Mouse (Mus musculus) kidney, adult 2 months (tissue): Measurements from ENCODE around the gene Kcnn4. TPM values are rescaled to one million over a fixed set of nuclear protein-coding genes. Genes with fewer than 3 reads are reported as not detected.

Experiments
- DNase-seq: peaks from one replicate; pipeline ENCODE4 v3.0.0; 2021
- H3K27ac ChIP-seq: fragments of 200-500 bp; 2 replicates; pipeline ENCODE4 v1.5.1; 2012; ENCODE audit warnings: low read depth, low read length, control low read depth, inconsistent platforms; ENCODE audit not compliant: insufficient read depth
- H3K27me3 ChIP-seq: fragments of 200-500 bp; replicated peaks from 2 replicates; pipeline ENCODE4 v1.6.1; 2012; ENCODE audit warnings: mild to moderate bottlenecking, moderate library complexity, low read length, inconsistent platforms; ENCODE audit not compliant: control insufficient read depth, insufficient read depth
- H3K36me3 ChIP-seq: fragments of 200-500 bp; 2 replicates; pipeline ENCODE4 v1.6.1; 2012; ENCODE audit warnings: mild to moderate bottlenecking, moderate library complexity, low read length, inconsistent platforms; ENCODE audit not compliant: control insufficient read depth, insufficient read depth
- H3K4me1 ChIP-seq: fragments of 200-500 bp; 2 replicates; pipeline ENCODE4 v1.6.1; 2011; ENCODE audit warnings: low read length; ENCODE audit not compliant: control insufficient read depth, insufficient read depth
- H3K4me3 ChIP-seq: fragments of 200-500 bp; 2 replicates; pipeline ENCODE4 v1.5.1; 2011; ENCODE audit warnings: mild to moderate bottlenecking, low read depth, low read length, control low read depth; ENCODE audit not compliant: insufficient read depth
- CTCF ChIP-seq: fragments of 200-500 bp; conservative IDR thresholded peaks from 2 replicates; pipeline ENCODE4 v1.5.1; 2011; ENCODE audit warnings: low read depth, mild to moderate bottlenecking, control low read depth, low read length, moderate library complexity, mixed read lengths; ENCODE audit not compliant: insufficient read depth, insufficient read length
- POLR2A ChIP-seq: fragments of 200-500 bp; IDR thresholded peaks from one replicate; pipeline ENCODE4 v1.6.1; 2011; ENCODE audit warnings: low read depth, low read length, control low read depth
- WGBS: fragments of 180-500 bp; shearing (Covaris S2); methylation state at CpG from one replicate; pipeline ENCODE4 v1.1.7; 2018; 5-methylcytosine and 5-hydroxymethylcytosine counted together
- polyA plus RNA-seq: library from polyadenylated mRNA; depleted of rRNA; stranded (reverse); fragments of >200 nt; gene quantifications from 2 replicates; pipeline ENCODE4 v1.2.3, GENCODE M21; 2012

The Kcnn4 gene
- polyA plus RNA-seq, 1 experiment: 4.1 TPM

DNA sequence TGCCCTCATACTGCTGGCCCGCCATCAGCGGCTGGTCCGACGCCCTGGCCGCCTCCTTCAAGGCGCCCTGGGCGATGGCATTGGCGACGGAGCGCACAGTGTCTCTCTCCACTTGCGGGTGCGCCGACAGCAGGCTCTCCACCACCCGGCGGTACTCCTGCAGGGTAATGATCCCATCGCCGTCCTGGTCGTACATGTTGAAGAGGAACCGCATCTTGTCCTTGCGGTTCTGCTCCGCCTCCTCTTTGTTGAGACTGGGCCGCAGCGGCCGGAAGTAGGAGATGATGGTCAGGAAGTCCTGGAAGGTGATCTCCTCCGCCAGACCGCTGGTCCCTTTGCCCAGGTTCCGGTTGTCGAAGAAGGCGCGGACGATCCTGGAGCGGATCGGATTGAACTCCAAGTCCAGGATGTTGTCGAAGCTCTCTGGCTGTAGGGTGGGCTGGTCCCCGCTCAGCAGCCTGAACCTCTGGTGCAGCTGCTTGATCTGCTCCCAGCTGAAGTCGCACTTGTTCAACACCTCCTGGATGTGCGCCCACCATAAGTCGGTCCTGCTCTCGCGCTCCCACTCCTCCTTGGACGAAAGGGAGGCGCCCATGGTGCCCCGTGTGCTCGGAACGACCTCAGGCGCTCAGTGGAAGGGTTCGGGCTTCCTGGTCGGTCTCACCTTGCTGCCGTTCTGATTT is 36.6 kb upstream of the Kcnn4 start, which contains the start of gene Tescl:
Gene Tescl (minus strand): TSS at position 633 of the 683 bp plus-strand sequence.
- Histone ChIP-seq H3K36me3 (no peaks in the 10 kb centered on the region), H3K27ac (no peak within 1 kb of the TSS), H3K4me3 (no peak within 1 kb of the TSS), H3K27me3 (no peaks in the 10 kb centered on the region), H3K4me1 (no peaks in the 10 kb centered on the region)
- 37% methylated on average over 49 of the region's 49 CpGs for WGBS
- TF ChIP-seq POLR2A: no peak
- no peak for TF ChIP-seq CTCF
- DNase-seq: no peak

DNA sequence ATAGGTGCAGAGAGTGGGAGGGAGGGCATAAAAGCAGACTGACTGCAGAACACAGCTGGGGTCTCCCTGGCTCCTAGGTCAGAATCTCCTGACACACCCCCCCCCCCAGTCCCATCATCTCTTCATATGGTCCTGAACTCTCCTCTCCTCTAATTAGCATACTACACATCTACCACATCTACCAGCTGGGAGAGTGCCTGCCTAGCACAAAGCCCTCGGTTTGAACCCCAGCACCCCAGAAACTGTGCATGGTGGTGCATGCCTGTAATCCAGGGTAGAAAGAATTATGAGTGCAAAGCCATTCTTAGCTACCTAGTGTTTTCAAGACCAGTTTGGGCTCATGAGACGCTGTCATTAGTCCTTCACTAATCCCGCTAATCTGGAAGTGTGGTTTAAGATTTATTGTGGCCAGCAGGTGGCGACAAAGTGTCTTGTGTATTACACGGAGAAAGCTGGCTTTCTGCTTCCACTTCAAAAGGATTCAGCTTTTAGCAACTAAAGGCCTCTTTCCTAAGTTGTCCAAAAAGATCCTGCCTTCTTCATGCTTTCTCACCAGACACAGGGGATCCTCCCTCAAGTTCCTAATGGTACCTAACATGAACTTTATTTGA is 34.3 kb upstream of the Kcnn4 start:
- H3K27ac ChIP-seq: no peak overlapping the region
- no peaks in the 10 kb centered on the region for H3K36me3 ChIP-seq
- no peaks in the 10 kb centered on the region for H3K4me1 ChIP-seq
- peak; percentile 25; the same call in 1 of the 2 replicates for TF ChIP-seq CTCF
- TF ChIP-seq POLR2A: no peak
- no peak overlapping the region for H3K4me3 ChIP-seq
- WGBS: 11% methylated on average over 5 of the region's 5 CpGs
- H3K27me3 ChIP-seq: no peaks in the 10 kb centered on the region
- DNase-seq: peak; percentile 70

DNA sequence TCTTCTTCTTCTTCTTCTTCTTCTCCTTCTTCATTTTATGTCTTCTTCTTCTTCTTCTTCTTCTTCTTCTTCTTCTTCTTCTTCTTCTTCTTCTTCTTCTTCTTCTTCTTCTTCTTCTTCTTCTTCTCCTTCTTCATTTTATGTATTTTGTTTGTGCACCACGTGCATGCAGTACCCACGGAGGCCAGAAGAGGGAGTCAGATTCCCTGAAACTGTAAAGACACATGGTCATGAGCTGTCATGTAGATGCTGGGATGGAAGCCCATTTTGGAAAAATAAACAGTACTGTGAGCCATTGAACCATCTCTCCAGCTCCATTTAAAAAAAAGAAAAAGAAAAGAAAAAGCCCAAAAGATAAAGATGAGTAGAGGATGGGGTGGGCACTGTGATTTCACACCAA is 31.8 kb upstream of the Kcnn4 start:
- H3K4me1 ChIP-seq: no peaks in the 10 kb centered on the region
- H3K36me3 ChIP-seq: no peaks in the 10 kb centered on the region
- WGBS: 40% methylated on average over 2 of the region's 2 CpGs
- H3K4me3 ChIP-seq: no peak overlapping the region
- TF ChIP-seq POLR2A (no peak), CTCF (no peak)
- no peak overlapping the region for H3K27ac ChIP-seq
- no peak for DNase-seq
- H3K27me3 ChIP-seq: no peaks in the 10 kb centered on the region

DNA sequence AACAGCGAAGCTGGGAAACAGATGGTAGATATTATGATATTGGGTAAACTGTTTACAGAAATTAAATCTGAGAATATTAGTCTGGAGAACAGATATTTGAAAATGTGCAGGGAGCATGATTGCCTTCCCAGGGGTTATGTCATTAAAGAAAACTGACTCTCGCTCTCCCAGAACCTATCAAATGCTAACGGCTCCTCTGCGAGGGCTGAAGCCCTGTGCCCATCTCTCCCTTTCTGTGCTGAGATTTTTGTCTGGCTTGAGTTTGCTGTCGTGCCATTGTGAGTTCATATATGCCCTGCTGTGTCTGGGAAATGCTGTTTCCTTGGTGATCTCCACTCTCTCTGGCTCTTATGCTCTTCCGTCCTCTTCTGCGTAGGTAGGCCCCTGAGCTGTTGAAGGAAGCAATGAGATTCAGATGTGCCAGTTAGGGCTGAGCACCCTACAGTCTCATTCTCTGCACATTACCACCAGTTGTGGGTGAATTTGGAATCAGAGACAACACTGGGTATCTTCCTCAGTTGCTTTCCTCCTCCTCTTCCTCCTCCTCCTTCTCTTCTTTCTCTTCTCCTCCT is 26.3 kb upstream of the Kcnn4 start:
- TF ChIP-seq POLR2A (no peak), CTCF (no peak)
- no peak overlapping the region for H3K4me3 ChIP-seq
- H3K4me1 ChIP-seq: no peaks in the 10 kb centered on the region
- 70% methylated on average over 7 of the region's 7 CpGs for WGBS
- DNase-seq: no peak
- no peaks in the 10 kb centered on the region for H3K36me3 ChIP-seq
- no peaks in the 10 kb centered on the region for H3K27me3 ChIP-seq
- H3K27ac ChIP-seq: no peak overlapping the region

DNA sequence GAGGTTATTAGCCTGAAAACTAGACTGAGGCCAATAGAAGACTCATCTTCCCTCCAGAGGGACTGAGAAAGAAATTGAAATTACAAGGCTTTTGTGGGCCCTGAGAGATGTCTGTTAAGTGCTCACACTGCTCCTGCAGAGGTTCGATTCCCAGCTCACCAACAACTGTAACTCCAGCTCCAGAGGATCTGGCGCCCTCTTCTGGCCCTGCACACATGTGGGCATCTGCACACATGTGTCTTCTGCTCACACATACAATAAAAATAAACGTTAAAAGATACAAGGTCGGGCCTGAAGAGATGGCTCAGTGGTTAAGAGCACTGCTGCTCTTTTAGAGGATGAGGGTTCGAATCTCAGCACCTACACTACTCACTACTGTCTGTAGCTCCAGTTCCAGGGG is 23.6 kb upstream of the Kcnn4 start:
- DNase-seq: no peak
- Histone ChIP-seq H3K27me3 (no peaks in the 10 kb centered on the region), H3K27ac (no peak overlapping the region), H3K4me1 (no peaks in the 10 kb centered on the region), H3K4me3 (no peak overlapping the region), H3K36me3 (no peaks in the 10 kb centered on the region)
- whole genome bisulfite sequencing: 65% methylated on average over 5 of the region's 5 CpGs
- TF ChIP-seq POLR2A: no peak
- no peak for TF ChIP-seq CTCF

DNA sequence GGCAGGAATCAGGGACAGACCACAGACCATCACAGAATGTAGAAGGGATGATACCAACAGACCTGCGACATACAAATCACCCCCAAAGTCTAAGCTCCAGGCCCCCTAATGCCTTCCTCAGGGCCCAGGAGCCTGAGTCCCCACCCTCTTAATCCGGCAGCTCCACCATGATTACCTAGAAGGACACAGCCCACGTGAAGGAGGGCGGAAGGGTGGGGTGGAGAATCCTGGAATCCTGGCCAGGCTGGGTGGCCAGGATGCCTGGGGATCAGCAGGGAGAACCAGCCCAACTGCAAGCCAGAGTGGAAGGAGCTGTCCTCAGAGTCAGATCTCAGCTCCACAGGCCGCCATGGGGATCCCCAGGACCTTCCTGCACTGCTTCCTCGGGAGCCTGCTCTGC is 21.2 kb upstream of the Kcnn4 start, which contains the start of gene Lypd5:
Gene Lypd5 (plus strand): TSS at position 301 of the 400 bp plus-strand sequence.
- no peaks in the 10 kb centered on the region for H3K36me3 ChIP-seq
- DNase-seq: no peak
- no peak for TF ChIP-seq POLR2A
- no peak for TF ChIP-seq CTCF
- H3K27ac ChIP-seq: no peak within 1 kb of the TSS
- no peaks in the 10 kb centered on the region for H3K4me1 ChIP-seq
- 38% methylated on average over 6 of the region's 6 CpGs for WGBS
- no peaks in the 10 kb centered on the region for H3K27me3 ChIP-seq
- H3K4me3 ChIP-seq: no peak within 1 kb of the TSS

DNA sequence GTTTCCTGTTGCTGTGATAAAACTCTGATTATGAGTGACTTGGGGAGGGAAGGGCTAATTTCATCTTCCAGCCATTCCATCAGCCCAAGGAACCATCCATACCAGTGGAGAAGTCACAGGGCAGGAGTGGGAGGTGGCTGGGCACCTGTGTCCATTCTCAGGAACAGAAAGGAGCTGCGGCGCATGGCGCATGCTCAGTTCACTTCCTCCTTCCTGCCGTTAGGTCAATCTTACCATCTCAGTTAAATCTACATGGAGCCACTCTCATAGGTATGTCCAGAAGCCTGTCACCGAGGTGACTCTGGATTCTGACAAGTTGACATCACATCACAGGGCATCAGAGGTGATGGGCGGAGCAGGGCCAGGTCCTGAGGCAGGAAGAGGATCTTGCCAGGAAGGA is 14.4 kb upstream of the Kcnn4 start:
- no peak for TF ChIP-seq POLR2A
- TF ChIP-seq CTCF: no peak
- no peak for DNase-seq
- Histone ChIP-seq H3K4me3 (no peak overlapping the region), H3K36me3 (no peaks in the 10 kb centered on the region), H3K27ac (no peak overlapping the region), H3K27me3 (no peaks in the 10 kb centered on the region), H3K4me1 (no peaks in the 10 kb centered on the region)
- WGBS: 75% methylated on average over 6 of the region's 6 CpGs
